Mouse (Mus musculus) stomach, postnatal 0 days (tissue): ENCODE measurements at regions not wholly inside any gene's neighbourhood (a gene's known extent, or its start where the extent isn't known, plus 50 kb on each side); places are given as distances from the start of the nearest gene placed in this dataset.

Experiments used
- ATAC-seq: fragments of 200-750 bp; cut with Nextera tagmentation; 2 replicates; pipeline ENCODE4 v1.8.0; 2017; ENCODE audit not compliant: low FRiP score, low TSS enrichment
- DNase-seq: peaks from one replicate; pipeline ENCODE4 v3.0.0-alpha.2; 2016; ENCODE audit warnings: low spot score
- H3K27ac ChIP-seq: fragments of 300-500 bp; sonication (generic); replicated peaks from 2 replicates; pipeline ENCODE4 v1.5.1; 2014; ENCODE audit warnings: mild to moderate bottlenecking, control low read depth
- H3K27me3 ChIP-seq: fragments of 300-500 bp; sonication (generic); 2 replicates; pipeline ENCODE4 v1.6.1; 2014; ENCODE audit warnings: low read length; ENCODE audit not compliant: control insufficient read depth, insufficient read depth
- H3K36me3 ChIP-seq: fragments of 300-500 bp; sonication (generic); 2 replicates; pipeline ENCODE4 v1.6.1; 2014; ENCODE audit warnings: low read length, mixed read lengths; ENCODE audit not compliant: control insufficient read depth, insufficient read depth
- H3K4me1 ChIP-seq: fragments of 300-500 bp; sonication (generic); replicated peaks from 2 replicates; pipeline ENCODE4 v1.6.1; 2014; ENCODE audit warnings: antibody characterized with exemption; ENCODE audit not compliant: control insufficient read depth, insufficient read depth
- H3K4me2 ChIP-seq: fragments of 300-500 bp; sonication (generic); replicated peaks from 2 replicates; pipeline ENCODE4 v1.6.1; 2014; ENCODE audit warnings: low read depth, mild to moderate bottlenecking, control low read depth, moderate library complexity
- H3K4me3 ChIP-seq: fragments of 300-500 bp; sonication (generic); 2 replicates; pipeline ENCODE4 v1.5.1; 2014; ENCODE audit warnings: low read depth, low read length, control low read depth
- H3K9ac ChIP-seq: fragments of 300-500 bp; sonication (generic); 2 replicates; pipeline ENCODE4 v1.6.1; 2014; ENCODE audit warnings: mild to moderate bottlenecking, low read length, control low read depth, mixed read lengths
- H3K9me3 ChIP-seq: fragments of 300-500 bp; sonication (generic); 2 replicates; pipeline ENCODE4 v1.6.1; 2016; ENCODE audit warnings: low read length; ENCODE audit not compliant: control insufficient read depth
- CTCF ChIP-seq: IDR thresholded peaks from 2 replicates; pipeline ENCODE4 v1.5.1; 2016; ENCODE audit warnings: antibody characterized with exemption, low read depth, mild to moderate bottlenecking, moderate library complexity
- EP300 ChIP-seq: optimal IDR thresholded peaks from 2 replicates; pipeline ENCODE3; 2016; ENCODE audit warnings: antibody characterized with exemption
- WGBS: fragments of 180-500 bp; shearing (Covaris S2); extraction: QIAGEN DNeasy Blood & Tissue Kit; methylation state at CpG from one replicate; pipeline ENCODE4 v1.1.7; 2014; 5-methylcytosine and 5-hydroxymethylcytosine counted together

GRCm38 (mm10) chr3:116197966-116198365 is 55.3 kb downstream of the Gpr88 start:
- Histone ChIP-seq H3K27ac (no peak overlapping the region), H3K36me3 (no peaks in the 10 kb centered on the region), H3K27me3 (no peaks in the 10 kb centered on the region), H3K4me2 (no peak overlapping the region), H3K4me3 (no peak overlapping the region), H3K9me3 (no peaks in the 10 kb centered on the region), H3K9ac (no peak overlapping the region), H3K4me1 (no peaks in the 10 kb centered on the region)
- DNase-seq (no peak), ATAC-seq (no peak)
- 42% methylated on average over 3 of the region's 3 CpGs for WGBS
- no peak for TF ChIP-seq CTCF
- no peak for TF ChIP-seq EP300

DNA sequence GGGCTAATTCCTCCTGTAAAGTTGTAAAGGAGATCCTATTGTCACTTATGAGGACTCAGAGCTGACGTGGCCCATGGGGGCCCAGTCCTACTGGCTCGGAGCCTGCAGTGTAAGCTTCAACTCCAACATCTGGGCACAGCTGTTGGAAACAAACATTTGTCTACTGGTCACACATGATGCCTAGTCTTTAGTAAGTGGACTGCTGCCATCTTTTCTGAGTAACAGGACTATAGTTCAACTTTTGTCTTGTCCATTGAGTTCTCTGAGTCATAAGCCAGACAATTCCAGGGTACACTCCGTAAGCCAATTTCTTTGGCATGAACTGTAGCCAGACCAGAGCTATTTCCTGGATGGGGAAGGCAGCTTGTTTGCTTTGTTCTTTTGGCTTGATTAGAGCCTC is 58.6 kb downstream of the Gpr88 start:
- TF ChIP-seq CTCF, result no peak
- TF ChIP-seq EP300, result no peak
- no peaks in the 10 kb centered on the region for H3K36me3 ChIP-seq
- no peaks in the 10 kb centered on the region for H3K9me3 ChIP-seq
- 46% methylated on average over 3 of the region's 3 CpGs for WGBS
- no peak overlapping the region for H3K27ac ChIP-seq
- no peak overlapping the region for H3K9ac ChIP-seq
- H3K4me2 ChIP-seq, result no peak overlapping the region
- DNase-seq, result no peak
- no peaks in the 10 kb centered on the region for H3K27me3 ChIP-seq
- H3K4me1 ChIP-seq, result no peaks in the 10 kb centered on the region
- peak; percentile 54; the same call in 1 of the 2 replicates for ATAC-seq
- H3K4me3 ChIP-seq, result no peak overlapping the region

GRCm38 (mm10) chr3:116191261-116191660 is 61.8 kb upstream of the Vcam1 start:
- no peaks in the 10 kb centered on the region for H3K27me3 ChIP-seq
- no peak overlapping the region for H3K4me3 ChIP-seq
- H3K36me3 ChIP-seq, result no peaks in the 10 kb centered on the region
- 62% methylated on average over 6 of the region's 6 CpGs for WGBS
- DNase-seq, result no peak
- no peak for ATAC-seq
- H3K9ac ChIP-seq, result no peak overlapping the region
- no peak overlapping the region for H3K27ac ChIP-seq
- no peak for TF ChIP-seq EP300
- no peak for TF ChIP-seq CTCF
- H3K9me3 ChIP-seq, result no peaks in the 10 kb centered on the region
- H3K4me1 ChIP-seq, result no peaks in the 10 kb centered on the region
- H3K4me2 ChIP-seq, result no peak overlapping the region

GRCm38 (mm10) chr3:116190727-116191126 is 61.2 kb upstream of the Vcam1 start:
- Histone ChIP-seq H3K36me3 (no peaks in the 10 kb centered on the region), H3K9me3 (no peaks in the 10 kb centered on the region), H3K9ac (no peak overlapping the region), H3K4me1 (no peaks in the 10 kb centered on the region), H3K27ac (no peak overlapping the region), H3K4me2 (no peak overlapping the region), H3K4me3 (no peak overlapping the region), H3K27me3 (no peaks in the 10 kb centered on the region)
- ATAC-seq (no peak), DNase-seq (no peak)
- 45% methylated on average over 2 of the region's 2 CpGs for WGBS
- TF ChIP-seq EP300 (no peak), CTCF (no peak)

GRCm38 (mm10) chr3:116189363-116190100 is 60.0 kb upstream of the Vcam1 start:
- Histone ChIP-seq H3K27me3 (no peaks in the 10 kb centered on the region), H3K9ac (no peak overlapping the region), H3K36me3 (no peaks in the 10 kb centered on the region), H3K27ac (no peak overlapping the region), H3K4me1 (no peaks in the 10 kb centered on the region), H3K4me3 (no peak overlapping the region), H3K4me2 (no peak overlapping the region), H3K9me3 (no peaks in the 10 kb centered on the region)
- TF ChIP-seq CTCF (no peak), EP300 (no peak)
- no peak for DNase-seq
- no peak for ATAC-seq
- 61% methylated on average over 6 of the region's 6 CpGs for WGBS

DNA sequence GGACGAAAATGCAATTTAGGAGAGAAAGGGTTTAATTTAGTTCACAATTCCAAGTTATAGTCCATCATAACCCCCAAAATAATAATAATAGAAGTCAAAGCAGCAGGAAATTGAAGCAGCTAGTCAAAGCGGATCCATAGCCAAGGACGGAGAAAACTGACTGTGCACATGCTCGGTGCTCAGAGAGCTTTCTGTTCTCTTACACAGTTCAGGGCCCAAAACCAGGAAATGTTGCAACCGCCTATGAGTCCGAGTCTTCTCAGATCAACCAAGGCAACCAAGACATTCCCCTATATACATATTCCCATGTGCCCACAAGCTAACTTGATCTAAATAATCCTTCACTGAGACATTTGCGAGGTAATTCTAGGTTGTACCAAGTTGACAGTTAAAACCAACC is 55.7 kb upstream of the Vcam1 start:
- H3K9ac ChIP-seq, result no peak overlapping the region
- H3K27me3 ChIP-seq, result no peaks in the 10 kb centered on the region
- H3K4me1 ChIP-seq, result no peaks in the 10 kb centered on the region
- H3K27ac ChIP-seq, result no peak overlapping the region
- H3K4me3 ChIP-seq, result no peak overlapping the region
- WGBS, result 91% methylated on average over 7 of the region's 7 CpGs
- DNase-seq (no peak), ATAC-seq (no peak)
- H3K9me3 ChIP-seq, result no peaks in the 10 kb centered on the region
- no peaks in the 10 kb centered on the region for H3K36me3 ChIP-seq
- no peak overlapping the region for H3K4me2 ChIP-seq
- no peak for TF ChIP-seq EP300
- no peak for TF ChIP-seq CTCF
